15 mouse cellular contexts compared by ENCODE assay signal in the genomic region with DNA sequence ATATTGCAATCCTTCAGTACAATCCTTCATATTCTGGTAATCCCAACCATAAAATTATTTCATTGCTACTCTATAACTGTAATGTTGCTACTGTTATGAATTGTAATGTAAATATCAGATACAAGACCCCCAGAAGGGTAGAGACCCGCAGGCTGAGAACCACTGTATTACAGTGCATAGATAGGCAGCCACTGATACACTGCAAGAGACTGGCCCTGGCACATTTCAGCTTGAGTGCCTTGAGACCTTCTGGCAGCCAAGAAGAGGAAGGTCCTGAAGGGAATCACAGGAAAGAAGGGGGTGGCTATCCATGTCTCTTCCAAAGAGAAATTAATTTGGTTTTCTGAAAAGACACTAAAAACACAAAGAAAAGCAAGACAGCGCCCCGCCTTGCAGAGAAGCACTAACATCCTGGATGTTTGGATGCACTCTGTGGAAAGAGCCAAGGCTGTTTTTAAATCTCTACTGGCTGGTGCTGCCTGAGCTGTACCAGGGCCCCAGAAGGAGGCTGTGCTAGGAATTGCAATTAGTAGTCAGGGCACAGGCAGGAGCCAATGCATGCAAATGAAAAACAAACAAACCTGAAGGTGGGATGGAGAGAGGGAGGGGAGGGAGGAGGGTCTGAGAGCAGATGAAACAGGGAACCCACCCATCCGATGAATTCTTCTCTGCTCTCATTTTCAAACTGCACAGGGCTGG.
DNase-seq lines count a peak whose midpoint lies in the region; ATAC-seq and TF ChIP-seq lines count a peak whose summit lies in the region.
"Had no signal": no experiment of that assay in that cellular context is flagged by ENCODE, and none has a peak within 500 bp of the region (broad histone marks: within the 10 kb centered on the region; RNA-seq: fewer than 3 reads in every experiment).

No protein-coding gene starts in this region.

- H3K4me3 ChIP-seq in hindbrain, embryonic 12.5 days = no peak overlapping the region
- no peak overlapping the region for H3K4me3 ChIP-seq in midbrain, postnatal 0 days (ENCODE audit: low read depth, low read length)
- H3K4me3 ChIP-seq: embryonic facial prominence, embryonic 13.5 days; heart, embryonic 12.5 days; limb, embryonic 15.5 days; myocyte had no signal

- peak; percentile 87 for ATAC-seq in hindbrain, embryonic 12.5 days (ENCODE audit: low FRiP score)
- ATAC-seq in midbrain, postnatal 0 days (ENCODE audit: low FRiP score) = peak; percentile 71
- ATAC-seq: activated CD4-positive, CD25-positive, alpha-beta regulatory T cell, adult 4 months; lung, postnatal 0 days had no signal

- no peak for TF ChIP-seq CTCF in midbrain, postnatal 0 days (IDR thresholded peaks at IDR 0.05)

- H3K9ac ChIP-seq in hindbrain, embryonic 12.5 days = no peak overlapping the region
- H3K9ac ChIP-seq in midbrain, postnatal 0 days (replicated peaks; ENCODE audit: low read length, poor library complexity, severe bottlenecking) = no peak overlapping the region
- H3K9ac ChIP-seq: embryonic facial prominence, embryonic 13.5 days; heart, embryonic 12.5 days; limb, embryonic 15.5 days had no signal

- DNase-seq in cerebellum, postnatal 10 days = peak; percentile 34 to 41
- DNase-seq in cerebellum, adult 8-10 months = no peak
- DNase-seq in left cerebral cortex, postnatal 25 days (ENCODE audit: low spot score in 2 of 2) = peak; percentile 23 to 38
- DNase-seq in left cerebral cortex, adult 11 months (ENCODE audit: low spot score) = no peak
- DNase-seq in midbrain, postnatal 0 days (ENCODE audit: low spot score) = peak; percentile 55
- no peak for DNase-seq in lung, postnatal 14 days
- no peak for DNase-seq in urinary bladder, adult 2 months (ENCODE audit: low spot score)

- WGBS in hindbrain, embryonic 12.5 days = 66% methylated on average over 4 of the region's 4 CpGs
- 56% methylated on average over 4 of the region's 4 CpGs for WGBS in midbrain, postnatal 0 days

- no peaks in the 10 kb centered on the region for H3K9me3 ChIP-seq in hindbrain, embryonic 12.5 days (replicated peaks)
- no peaks in the 10 kb centered on the region for H3K9me3 ChIP-seq in midbrain, postnatal 0 days (ENCODE audit: low read length)
- H3K9me3 ChIP-seq: embryonic facial prominence, embryonic 13.5 days; G1E; heart, embryonic 12.5 days; limb, embryonic 15.5 days had no signal

- no peak overlapping the region for H3K27ac ChIP-seq in hindbrain, embryonic 12.5 days
- peak overlapping the region; percentile 47; the same call in 1 of the 2 replicates for H3K27ac ChIP-seq in midbrain, postnatal 0 days (ENCODE audit: low read depth, low read length)
- H3K27ac ChIP-seq: embryonic facial prominence, embryonic 13.5 days; limb, embryonic 15.5 days had no signal

- no peak overlapping the region for H3K4me2 ChIP-seq in hindbrain, embryonic 12.5 days (replicated peaks)
- H3K4me2 ChIP-seq in midbrain, postnatal 0 days (ENCODE audit: low read depth, low read length, poor library complexity, severe bottlenecking) = no peak overlapping the region
- H3K4me2 ChIP-seq: embryonic facial prominence, embryonic 13.5 days; heart, embryonic 12.5 days; limb, embryonic 15.5 days had no signal

- H3K27me3 ChIP-seq in hindbrain, embryonic 12.5 days = no peaks in the 10 kb centered on the region
- H3K27me3 ChIP-seq in midbrain, postnatal 0 days (ENCODE audit: insufficient read depth, low read length) = no peaks in the 10 kb centered on the region
- H3K27me3 ChIP-seq: embryonic facial prominence, embryonic 13.5 days; heart, embryonic 12.5 days; limb, embryonic 15.5 days had no signal

- peaks cover 5% of the 10 kb centered on the region for H3K4me1 ChIP-seq in hindbrain, embryonic 12.5 days
- H3K4me1 ChIP-seq in midbrain, postnatal 0 days (ENCODE audit: insufficient read depth, low read length) = 0 out of 2 replicates have a peak, but pooled peaks cover 3% of the 10 kb centered on the region
- H3K4me1 ChIP-seq: embryonic facial prominence, embryonic 13.5 days; limb, embryonic 15.5 days had no signal

- no peaks in the 10 kb centered on the region for H3K36me3 ChIP-seq in hindbrain, embryonic 12.5 days
- H3K36me3 ChIP-seq in midbrain, postnatal 0 days (ENCODE audit: insufficient read depth, low read length) = no peaks in the 10 kb centered on the region
- H3K36me3 ChIP-seq: embryonic facial prominence, embryonic 13.5 days; G1E; heart, embryonic 12.5 days; limb, embryonic 15.5 days had no signal

- intact Hi-C loops in left cerebral cortex, postnatal 25 days (cut with DNase I) = no loop called here

Comparison
In these comparisons a context has a peak if more than half of its experiments do, and no peak if none do; other contexts are left out.
1. DNase-seq: peak in cerebellum, postnatal 10 days (2 of 2), left cerebral cortex, postnatal 25 days (2 of 2) and midbrain, postnatal 0 days (single experiment); none in cerebellum, adult 8-10 months (single experiment), left cerebral cortex, adult 11 months (single experiment), lung, postnatal 14 days (single experiment) and urinary bladder, adult 2 months (single experiment).